Mouse (Mus musculus): ENCODE results near the gene Ift122. TPM values are rescaled to one million over a fixed set of nuclear protein-coding genes. Genes with fewer than 3 reads are reported as not detected.

Ift122 gene
- total and polyA plus RNA-seq, 3 experiments: 7.9 to 14.1 (median 8.6) TPM

- Histone ChIP-seq H3K4me1 (ENCODE audit: control insufficient read depth in 1 of 2, insufficient read depth in 2 of 2) (peaks cover 0 to 48% of the 10 kb centered on the region in 2 experiments; a peak in 2 of 4 replicates), H3K9me3 (replicated peaks; ENCODE audit: low read length) (no peaks in the 10 kb centered on the region), H3K79me2 (replicated peaks; ENCODE audit: control insufficient read depth, extremely low read depth, insufficient read depth, poor library complexity, severe bottlenecking) (no peaks in the 10 kb centered on the region), H3K27ac (ENCODE audit: insufficient read depth, low read depth) (no peak overlapping the region; the same call in 1 of the 2 replicates), H3K27me3 (replicated peaks) (no peaks in the 10 kb centered on the region), H3K36me3 (replicated peaks in 1 of 2; ENCODE audit: control insufficient read depth in 1 of 2, insufficient read depth in 1 of 2, low read length in 1 of 2) (peaks cover 74 to 95% of the 10 kb centered on the region in 2 experiments), H3K9ac (ENCODE audit: insufficient read depth, low read depth) (no peak overlapping the region), H3K4me2 (ENCODE audit: insufficient read depth, low read depth, poor library complexity, severe bottlenecking) (no peak overlapping the region), H3K4me3 (replicated peaks in 1 of 3; ENCODE audit: low read depth in 2 of 3, low read length in 2 of 3, poor library complexity in 1 of 3) (no peak overlapping the region)
- dilution Hi-C loops (cut with MboI; ENCODE audit: extremely low pct_ligation_motif_present, extremely low pct_unique_long_range_greater_than_20kb, low sequenced_read_pairs) (no loop called here), in situ Hi-C loops (cut with MboI; ENCODE audit: low pct_ligation_motif_present, low pct_unique_long_range_greater_than_20kb, low sequenced_read_pairs) (no loop called here)
- DNase-seq (ENCODE audit: extremely low read depth): no peak
- TF ChIP-seq PAX5 (IDR thresholded peaks at IDR 0.05; ENCODE audit: low read length): no peak
- peak; percentile 92 for TF ChIP-seq MAFK (IDR thresholded peaks at IDR 0.05; ENCODE audit: insufficient replicate concordance, low read length)
Observed at GRCm38 (mm10) chr6:115966227-115966966, 113.1 kb downstream of the Ift122 start.

GRCm38 (mm10) chr6:115967291-115967880 is 114.1 kb downstream of the Ift122 start:
- dilution Hi-C loops (cut with MboI; ENCODE audit: extremely low pct_ligation_motif_present, extremely low pct_unique_long_range_greater_than_20kb, low sequenced_read_pairs) (no loop called here), in situ Hi-C loops (cut with MboI; ENCODE audit: low pct_ligation_motif_present, low pct_unique_long_range_greater_than_20kb, low sequenced_read_pairs) (no loop called here)
- no peak for DNase-seq (ENCODE audit: extremely low read depth)
- H3K4me2 ChIP-seq (ENCODE audit: insufficient read depth, low read depth, poor library complexity, severe bottlenecking): no peak overlapping the region
- H3K4me3 ChIP-seq (replicated peaks in 1 of 3; ENCODE audit: low read depth in 2 of 3, low read length in 2 of 3, poor library complexity in 1 of 3): no peak overlapping the region
- H3K9me3 ChIP-seq (replicated peaks; ENCODE audit: low read length): no peaks in the 10 kb centered on the region
- no peaks in the 10 kb centered on the region for H3K27me3 ChIP-seq (replicated peaks)
- no peak overlapping the region for H3K27ac ChIP-seq (ENCODE audit: insufficient read depth, low read depth)
- no peak overlapping the region for H3K9ac ChIP-seq (ENCODE audit: insufficient read depth, low read depth)
- TF ChIP-seq KAT2A (IDR thresholded peaks at IDR 0.05; ENCODE audit: insufficient replicate concordance, low read length) (no peak), POLR2AphosphoS2 (IDR thresholded peaks at IDR 0.05; ENCODE audit: low read depth, low read length) (no peak), ELF1 (IDR thresholded peaks at IDR 0.05; ENCODE audit: low read depth, low read length) (no peak)
- H3K4me1 ChIP-seq (ENCODE audit: control insufficient read depth in 1 of 2, insufficient read depth in 2 of 2): peaks cover 0 to 49% of the 10 kb centered on the region in 2 experiments; a peak in 2 of 4 replicates
- peaks cover 76 to 95% of the 10 kb centered on the region in 2 experiments for H3K36me3 ChIP-seq (replicated peaks in 1 of 2; ENCODE audit: control insufficient read depth in 1 of 2, insufficient read depth in 1 of 2, low read length in 1 of 2)
- no peaks in the 10 kb centered on the region for H3K79me2 ChIP-seq (replicated peaks; ENCODE audit: control insufficient read depth, extremely low read depth, insufficient read depth, poor library complexity, severe bottlenecking)

- H3K27me3 ChIP-seq (replicated peaks): no peaks in the 10 kb centered on the region
- H3K9me3 ChIP-seq (replicated peaks; ENCODE audit: low read length): no peaks in the 10 kb centered on the region
- peaks cover 3 to 50% of the 10 kb centered on the region in 2 experiments; a peak in 3 of 4 replicates for H3K4me1 ChIP-seq (ENCODE audit: control insufficient read depth in 1 of 2, insufficient read depth in 2 of 2)
- no peak overlapping the region for H3K4me3 ChIP-seq (replicated peaks in 1 of 3; ENCODE audit: low read depth in 2 of 3, low read length in 2 of 3, poor library complexity in 1 of 3)
- no peaks in the 10 kb centered on the region for H3K79me2 ChIP-seq (replicated peaks; ENCODE audit: control insufficient read depth, extremely low read depth, insufficient read depth, poor library complexity, severe bottlenecking)
- in situ Hi-C loops (cut with MboI; ENCODE audit: low pct_ligation_motif_present, low pct_unique_long_range_greater_than_20kb, low sequenced_read_pairs): no loop called here
- no peak for DNase-seq (ENCODE audit: extremely low read depth)
- peaks cover 70 to 94% of the 10 kb centered on the region in 2 experiments for H3K36me3 ChIP-seq (replicated peaks in 1 of 2; ENCODE audit: control insufficient read depth in 1 of 2, insufficient read depth in 1 of 2, low read length in 1 of 2)
- dilution Hi-C loops (cut with MboI; ENCODE audit: extremely low pct_ligation_motif_present, extremely low pct_unique_long_range_greater_than_20kb, low sequenced_read_pairs): no loop called here
- no peak for TF ChIP-seq USF1 (IDR thresholded peaks at IDR 0.05; ENCODE audit: low read depth, low read length)
- no peak for TF ChIP-seq MXI1 (IDR thresholded peaks at IDR 0.05; ENCODE audit: low read depth, low read length)
- no peak overlapping the region for H3K4me2 ChIP-seq (ENCODE audit: insufficient read depth, low read depth, poor library complexity, severe bottlenecking)
- H3K27ac ChIP-seq (ENCODE audit: insufficient read depth, low read depth): no peak overlapping the region
- no peak overlapping the region for H3K9ac ChIP-seq (ENCODE audit: insufficient read depth, low read depth)
Observed at GRCm38 (mm10) chr6:115968086-115968485, 114.8 kb downstream of the Ift122 start.
